Mouse (Mus musculus) inflammation-experienced regulatory T-cells, adult 16 weeks (primary cell): ENCODE data around the gene 2810459M11Rik. TPM values are rescaled to one million over a fixed set of nuclear protein-coding genes. Genes with fewer than 3 reads are reported as not detected.

Source experiments
- polyA plus RNA-seq: library from polyadenylated mRNA; unstranded; fragments of 100-300 nt; shearing (Covaris generic); gene quantifications from one replicate; pipeline ENCODE4 v1.2.1, GENCODE M21; 2017

Gene 2810459M11Rik
- polyA plus RNA-seq = not detected

GRCm38 (mm10) chr1:86045848-86046805, at the start of gene 2810459M11Rik:
2810459M11Rik (plus strand) TSS chr1:86045863.

DNA sequence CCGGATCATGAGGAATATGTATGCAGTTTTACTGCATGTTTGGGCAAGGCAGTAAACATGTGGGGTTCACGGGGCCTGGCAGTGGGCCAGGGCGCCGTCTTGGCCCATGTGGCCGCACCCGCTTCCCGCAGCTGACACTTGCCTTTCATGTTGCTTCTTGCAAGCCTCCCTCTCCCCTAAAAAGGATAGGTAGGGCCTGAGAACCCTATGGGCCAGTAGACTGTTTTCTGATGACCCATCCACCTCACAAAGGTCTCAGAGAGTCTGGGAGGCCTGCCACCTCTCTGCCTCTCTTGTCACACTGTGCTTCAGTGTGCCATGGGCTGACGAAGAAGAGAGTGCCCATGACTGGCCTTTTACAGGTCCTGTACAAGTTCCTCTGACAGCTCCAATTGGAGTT, 29.1 kb upstream of the 2810459M11Rik start, which contains the start of gene Spata3:
Gene Spata3, plus strand, starts transcription at position 301 of the 400 bp plus-strand sequence.

GRCm38 (mm10) chr1:86064271-86064991, 18.8 kb downstream of the 2810459M11Rik start, which contains the start of gene Psmd1:
Psmd1 (plus strand) TSS chr1:86064387.

Other genes starting within 250 kb of the 2810459M11Rik start
- gene Itm2c, start 151.6 kb upstream of the 2810459M11Rik start, polyA plus RNA-seq = 595 TPM
- 0.69 TPM for gene 4933407L21Rik, start 117.4 kb upstream of the 2810459M11Rik start, polyA plus RNA-seq
- gene Gpr55, start 84.9 kb upstream of the 2810459M11Rik start, polyA plus RNA-seq = 14.1 TPM
- not detected for gene Spata3, start 29.0 kb upstream of the 2810459M11Rik start, polyA plus RNA-seq
- 134 TPM for gene Psmd1, start 18.5 kb downstream of the 2810459M11Rik start, polyA plus RNA-seq
- 0.43 TPM for gene Htr2b, start 66.1 kb downstream of the 2810459M11Rik start, polyA plus RNA-seq
- gene Gm21972, start 87.8 kb downstream of the 2810459M11Rik start, polyA plus RNA-seq = not detected
- gene Armc9, start 108.9 kb downstream of the 2810459M11Rik start, polyA plus RNA-seq = 11.0 TPM